Mouse (Mus musculus) stomach, embryonic 14.5 days (tissue): ENCODE data around the gene Stxbp2. TPM values are rescaled to one million over a fixed set of nuclear protein-coding genes. Genes with fewer than 3 reads are reported as not detected.

Experiments
- ATAC-seq: fragments of 200-750 bp; cut with Nextera tagmentation; 2 replicates; pipeline ENCODE4 v1.8.0; 2017; ENCODE audit warnings: low read depth, moderate TSS enrichment; ENCODE audit not compliant: insufficient number of reproducible peaks, insufficient read depth, low FRiP score
- H3K27ac ChIP-seq: fragments of 300-500 bp; sonication (generic); 2 replicates; pipeline ENCODE4 v1.5.1; 2014; ENCODE audit warnings: mild to moderate bottlenecking, low read length, moderate library complexity, mixed read lengths
- H3K27me3 ChIP-seq: fragments of 300-500 bp; sonication (generic); 2 replicates; pipeline ENCODE4 v1.6.1; 2014; ENCODE audit warnings: low read length, control low read depth, mixed read lengths; ENCODE audit not compliant: control insufficient read depth, insufficient read depth
- H3K36me3 ChIP-seq: fragments of 300-500 bp; sonication (generic); 2 replicates; pipeline ENCODE4 v1.6.1; 2014; ENCODE audit warnings: mild to moderate bottlenecking, control low read depth, low read length, moderate library complexity, mixed read lengths; ENCODE audit not compliant: control insufficient read depth, insufficient read depth
- H3K4me1 ChIP-seq: fragments of 300-500 bp; sonication (generic); 2 replicates; pipeline ENCODE4 v1.6.1; 2014; ENCODE audit warnings: low read length, control low read depth, mixed read lengths; ENCODE audit not compliant: control insufficient read depth, insufficient read depth
- H3K4me2 ChIP-seq: fragments of 300-500 bp; sonication (generic); replicated peaks from 2 replicates; pipeline ENCODE4 v1.6.1; 2014; ENCODE audit warnings: low read depth, low read length, control low read depth
- H3K4me3 ChIP-seq: fragments of 300-500 bp; sonication (generic); 2 replicates; pipeline ENCODE4 v1.5.1; 2014; ENCODE audit warnings: low read depth, low read length, control low read depth
- H3K9ac ChIP-seq: fragments of 300-500 bp; sonication (generic); replicated peaks from 2 replicates; pipeline ENCODE4 v1.6.1; 2014; ENCODE audit warnings: low read depth, mild to moderate bottlenecking, control low read depth, low read length, moderate library complexity, mixed read lengths
- H3K9me3 ChIP-seq: fragments of 300-500 bp; sonication (generic); 2 replicates; pipeline ENCODE4 v1.6.1; 2016; ENCODE audit warnings: low read depth, low read length, control low read depth; ENCODE audit not compliant: control insufficient read depth
- WGBS: fragments of 180-500 bp; shearing (Covaris S2); extraction: QIAGEN DNeasy Blood & Tissue Kit; methylation state at CpG from one replicate; pipeline ENCODE4 v1.1.7; 2014; 5-methylcytosine and 5-hydroxymethylcytosine counted together
- polyA plus RNA-seq: library from polyadenylated mRNA; unstranded; fragments of >200 nt; fragmentation: Nextera tagmentation; extraction: Ambion mirVana; gene quantifications from 2 replicates; pipeline ENCODE4 v1.2.1, GENCODE M21; 2014

Stxbp2 gene
- polyA plus RNA-seq, 1 experiment from 2014 or later = 103 TPM

GRCm38 (mm10) chr8:3598054-3598453, 32.7 kb upstream of the Stxbp2 start:
- no peaks in the 10 kb centered on the region for H3K4me1 ChIP-seq
- no peaks in the 10 kb centered on the region for H3K9me3 ChIP-seq
- no peak overlapping the region for H3K9ac ChIP-seq
- ATAC-seq = no peak
- H3K27me3 ChIP-seq = no peaks in the 10 kb centered on the region
- H3K27ac ChIP-seq = no peak overlapping the region
- no peak overlapping the region for H3K4me2 ChIP-seq
- no peak overlapping the region for H3K4me3 ChIP-seq
- WGBS = 62% methylated on average over 3 of the region's 3 CpGs
- peaks cover 3% of the 10 kb centered on the region; the same call in 1 of the 2 replicates for H3K36me3 ChIP-seq

GRCm38 (mm10) chr8:3599219-3599618, 31.5 kb upstream of the Stxbp2 start:
- Histone ChIP-seq H3K27me3 (no peaks in the 10 kb centered on the region), H3K9me3 (no peaks in the 10 kb centered on the region), H3K27ac (no peak overlapping the region), H3K4me3 (no peak overlapping the region), H3K4me2 (no peak overlapping the region), H3K4me1 (no peaks in the 10 kb centered on the region), H3K36me3 (peaks cover 3% of the 10 kb centered on the region; the same call in 1 of the 2 replicates), H3K9ac (no peak overlapping the region)
- 73% methylated on average over 1 of the region's 1 CpGs for WGBS
- ATAC-seq = no peak

GRCm38 (mm10) chr8:3600401-3600800, 30.4 kb upstream of the Stxbp2 start:
- H3K27ac ChIP-seq = no peak overlapping the region
- no peak overlapping the region for H3K9ac ChIP-seq
- H3K36me3 ChIP-seq = peaks cover 3% of the 10 kb centered on the region; the same call in 1 of the 2 replicates
- 90% methylated on average over 6 of the region's 6 CpGs for WGBS
- H3K27me3 ChIP-seq = no peaks in the 10 kb centered on the region
- no peak overlapping the region for H3K4me2 ChIP-seq
- no peak overlapping the region for H3K4me3 ChIP-seq
- no peak for ATAC-seq
- H3K9me3 ChIP-seq = no peaks in the 10 kb centered on the region
- no peaks in the 10 kb centered on the region for H3K4me1 ChIP-seq

- no peaks in the 10 kb centered on the region for H3K4me1 ChIP-seq
- ATAC-seq = no peak
- WGBS = 77% methylated on average over 13 of the region's 13 CpGs
Observed at GRCm38 (mm10) chr8:3603439-3603838, 27.3 kb upstream of the Stxbp2 start.

GRCm38 (mm10) chr8:3606593-3606992, 24.2 kb upstream of the Stxbp2 start:
- Histone ChIP-seq H3K4me2 (no peak overlapping the region), H3K4me3 (no peak overlapping the region), H3K27me3 (no peaks in the 10 kb centered on the region), H3K9ac (no peak overlapping the region), H3K36me3 (peaks cover 27% of the 10 kb centered on the region), H3K4me1 (no peaks in the 10 kb centered on the region), H3K9me3 (no peaks in the 10 kb centered on the region), H3K27ac (no peak overlapping the region)
- WGBS = 73% methylated on average over 16 of the region's 16 CpGs
- no peak for ATAC-seq

More at GRCm38 (mm10) chr8:3603439-3603838, 27.3 kb upstream of the Stxbp2 start:
- H3K4me2 ChIP-seq = no peak overlapping the region
- no peak overlapping the region for H3K9ac ChIP-seq
- no peak overlapping the region for H3K4me3 ChIP-seq
- H3K9me3 ChIP-seq = no peaks in the 10 kb centered on the region
- H3K27me3 ChIP-seq = no peaks in the 10 kb centered on the region
- peaks cover 7% of the 10 kb centered on the region; the same call in 1 of the 2 replicates for H3K36me3 ChIP-seq
- H3K27ac ChIP-seq = no peak overlapping the region

GRCm38 (mm10) chr8:3607822-3608221, 22.9 kb upstream of the Stxbp2 start:
- Histone ChIP-seq H3K4me3 (no peak overlapping the region), H3K9me3 (no peaks in the 10 kb centered on the region), H3K9ac (no peak overlapping the region), H3K27ac (no peak overlapping the region), H3K36me3 (peaks cover 36% of the 10 kb centered on the region), H3K4me2 (no peak overlapping the region), H3K27me3 (no peaks in the 10 kb centered on the region), H3K4me1 (no peaks in the 10 kb centered on the region)
- 88% methylated on average over 7 of the region's 7 CpGs for WGBS
- no peak for ATAC-seq

GRCm38 (mm10) chr8:3609046-3609815, 21.5 kb upstream of the Stxbp2 start:
- no peak for ATAC-seq
- 85% methylated on average over 12 of the region's 12 CpGs for WGBS
- H3K9ac ChIP-seq = no peak overlapping the region
- no peak overlapping the region for H3K4me3 ChIP-seq
- peaks cover 50% of the 10 kb centered on the region for H3K36me3 ChIP-seq
- H3K4me1 ChIP-seq = no peaks in the 10 kb centered on the region
- H3K9me3 ChIP-seq = no peaks in the 10 kb centered on the region
- no peak overlapping the region for H3K4me2 ChIP-seq
- H3K27me3 ChIP-seq = no peaks in the 10 kb centered on the region
- no peak overlapping the region for H3K27ac ChIP-seq

- H3K27me3 ChIP-seq = no peaks in the 10 kb centered on the region
- peaks cover 55% of the 10 kb centered on the region for H3K36me3 ChIP-seq
- no peaks in the 10 kb centered on the region for H3K4me1 ChIP-seq
- H3K27ac ChIP-seq = no peak overlapping the region
- no peak overlapping the region for H3K9ac ChIP-seq
- H3K4me3 ChIP-seq = no peak overlapping the region
- no peak for ATAC-seq
- WGBS = 72% methylated on average over 6 of the region's 6 CpGs
- no peaks in the 10 kb centered on the region for H3K9me3 ChIP-seq
- H3K4me2 ChIP-seq = no peak overlapping the region
Observed at GRCm38 (mm10) chr8:3609816-3610150, 21.0 kb upstream of the Stxbp2 start.
